Comparison of ENCODE assay signal across 23 mouse cellular contexts in genomic region chr3:96228828-96229227, GRCm38 (mm10). TPM values are rescaled to one million over a fixed set of nuclear protein-coding genes. Genes with fewer than 3 reads are reported as not detected.
A peak's percentile ranks its signal among the peaks of the same experiment; 100 is the strongest.
DNase-seq lines count a peak whose midpoint lies in the region.
"Had no signal": no experiment of that assay in that cellular context is flagged by ENCODE, and none has a peak within 500 bp of the region (broad histone marks: within the 10 kb centered on the region; RNA-seq: fewer than 3 reads in every experiment).

No protein-coding gene starts in this region.

- no peak overlapping the region for H3K4me3 ChIP-seq in macrophage (ENCODE audit: inconsistent target)
- H3K4me3 ChIP-seq: embryonic facial prominence, embryonic 12.5 days; embryonic facial prominence, embryonic 15.5 days; gastrocnemius, adult 2 months; hindbrain, embryonic 10.5 days; hindbrain, embryonic 13.5 days; intestine, embryonic 15.5 days had no signal

- H3K36me3 ChIP-seq in macrophage (ENCODE audit: inconsistent target) = no peaks in the 10 kb centered on the region
- H3K36me3 ChIP-seq: embryonic facial prominence, embryonic 12.5 days; embryonic facial prominence, embryonic 15.5 days; G1E; hindbrain, embryonic 10.5 days; hindbrain, embryonic 13.5 days; intestine, embryonic 15.5 days had no signal

- intact Hi-C loops in heart, postnatal 14 days (cut with DNase I) = no loop called here

- peaks cover 23% of the 10 kb centered on the region for H3K79me2 ChIP-seq in macrophage (ENCODE audit: inconsistent target)

- H3K27ac ChIP-seq in macrophage = peak overlapping the region; percentile 94
- H3K27ac ChIP-seq: embryonic facial prominence, embryonic 12.5 days; embryonic facial prominence, embryonic 15.5 days; gastrocnemius, adult 2 months; hindbrain, embryonic 10.5 days; hindbrain, embryonic 13.5 days; intestine, embryonic 15.5 days had no signal

- DNase-seq in adrenal gland, adult (ENCODE audit: inconsistent age in 2 of 2, low spot score in 1 of 2) = peak; percentile 51 to 80
- no peak for DNase-seq in adrenal gland, adult 18-20 months (ENCODE audit: low spot score in 2 of 2)
- peak; percentile 48 to 51 for DNase-seq in adrenal gland, postnatal 36 days
- DNase-seq in adrenal gland, adult 8-10 months = no peak
- no peak for DNase-seq in heart, postnatal 14 days
- DNase-seq: cerebellum, adult 2 months; cerebellum, adult 9-11 months; cerebellum, postnatal 25 days; forebrain, postnatal 0 days; gastrocnemius, adult 2 months; gastrocnemius, postnatal 14 days; heart, postnatal 36 days; kidney, adult 2 months had no signal

- 77% methylated on average over 2 of the region's 2 CpGs for WGBS in macrophage (ENCODE audit: missing documents)

RNA-seq across cellular contexts. Expression of gene Hist2h2be, which starts 7.9 kb away (rescaled TPM):
- 10 to 100 TPM; 17.3 to 19.9 TPM for total RNA-seq in adrenal gland, adult 18-20 months (2021)
- total RNA-seq in adrenal gland, postnatal 36 days (2021) = 10 to 100 TPM; 16.3 to 17.9 TPM
- 10 to 100 TPM; 13.8 to 27.3 (median 25.2) TPM for total RNA-seq in adrenal gland, adult 8-10 months (2022)
- total RNA-seq in macrophage (2018; cell fraction: chromatin; rRNA removed) = 10 to 100 TPM in 6 of 26 experiments, 1 to 10 TPM in 14, under 1 TPM in 5, not detected in 1; 0.31 to 20.2 (median 2.9) TPM
- 10 to 100 TPM in 2 of 26 experiments, 1 to 10 TPM in 24; 4.6 to 10.5 (median 6.7) TPM for total RNA-seq in macrophage (2018; cell fraction: cytosol; rRNA removed)
- total RNA-seq in macrophage (2018; cell fraction: nucleus; rRNA removed) = 10 to 100 TPM in 9 of 26 experiments, 1 to 10 TPM in 16, under 1 TPM in 1; 0.82 to 40.9 (median 7.9) TPM
- 5.7 to 13.3 TPM (median 6.8 TPM) in 3 replicates for polyA plus RNA-seq in macrophage (2018)
- total RNA-seq in heart, postnatal 14 days (2021) = 1 to 10 TPM; 6.9 to 7.7 TPM

RNA-seq across cellular contexts. Expression of gene Hist2h2ac, which starts 8.1 kb away (rescaled TPM):
- total RNA-seq in adrenal gland, adult 18-20 months (2021) = 10 to 100 TPM; 37.8 to 39.8 TPM
- total RNA-seq in adrenal gland, postnatal 36 days (2021) = 10 to 100 TPM; 60.6 to 68.7 TPM
- 10 to 100 TPM; 53.1 to 90.6 (median 58.9) TPM for total RNA-seq in adrenal gland, adult 8-10 months (2022)
- 100 to 1,000 TPM in 3 of 26 experiments, 10 to 100 TPM in 22, 1 to 10 TPM in 1; 8.5 to 162 (median 33.3) TPM for total RNA-seq in macrophage (2018; cell fraction: chromatin; rRNA removed)
- total RNA-seq in macrophage (2018; cell fraction: cytosol; rRNA removed) = 100 to 1,000 TPM in 1 of 26 experiments, 10 to 100 TPM in 24, 1 to 10 TPM in 1; 8.8 to 103 (median 28.1) TPM
- 100 to 1,000 TPM in 4 of 26 experiments, 10 to 100 TPM in 20, 1 to 10 TPM in 2; 7.5 to 119 (median 24.2) TPM for total RNA-seq in macrophage (2018; cell fraction: nucleus; rRNA removed)
- polyA plus RNA-seq in macrophage (2018) = not detected in 3 replicates
- 10 to 100 TPM; 47.6 to 77.3 TPM for total RNA-seq in heart, postnatal 14 days (2021)

RNA-seq across cellular contexts. Expression of gene Hist2h2ab, which starts 9.2 kb away (rescaled TPM):
- total RNA-seq in adrenal gland, adult 18-20 months (2021) = 1 to 10 TPM; 4.9 to 5.1 TPM
- total RNA-seq in adrenal gland, postnatal 36 days (2021) = 1 to 10 TPM; 7.1 to 8.0 TPM
- total RNA-seq in adrenal gland, adult 8-10 months (2022) = 1 to 10 TPM; 4.8 to 9.2 (median 9.0) TPM
- 1 to 10 TPM in 10 of 26 experiments, not detected in 16; 3.3 to 9.5 (median 4.8) TPM for total RNA-seq in macrophage (2018; cell fraction: chromatin; rRNA removed)
- 1 to 10 TPM in 22 of 26 experiments, under 1 TPM in 3, not detected in 1; 0.75 to 6.4 (median 2.1) TPM for total RNA-seq in macrophage (2018; cell fraction: cytosol; rRNA removed)
- total RNA-seq in macrophage (2018; cell fraction: nucleus; rRNA removed) = 1 to 10 TPM in 16 of 26 experiments, not detected in 10; 2.0 to 9.6 (median 4.5) TPM
- not detected in 3 replicates for polyA plus RNA-seq in macrophage (2018)
- 1 to 10 TPM; 4.4 to 5.2 TPM for total RNA-seq in heart, postnatal 14 days (2021)
- polyA plus RNA-seq: embryonic facial prominence, embryonic 15.5 days; forebrain, postnatal 0 days; heart, embryonic 11.5 days; heart, postnatal 0 days; hindbrain, embryonic 10.5 days; hindbrain, embryonic 13.5 days; hindbrain, embryonic 16.5 days had no signal

RNA-seq across cellular contexts. Expression of gene Bola1, which starts 9.3 kb away (rescaled TPM):
- total RNA-seq in adrenal gland, adult 18-20 months (2021) = 10 to 100 TPM; 30.3 to 35.8 TPM
- total RNA-seq in adrenal gland, postnatal 36 days (2021) = 10 to 100 TPM; 26.8 to 41.2 TPM
- total RNA-seq in adrenal gland, adult 8-10 months (2022) = 10 to 100 TPM; 24.2 to 48.0 (median 33.0) TPM
- total RNA-seq in macrophage (2018; cell fraction: chromatin; rRNA removed) = 1 to 10 TPM in 9 of 26 experiments, not detected in 17; 1.0 to 4.6 (median 3.0) TPM
- total RNA-seq in macrophage (2018; cell fraction: cytosol; rRNA removed) = 10 to 100 TPM in 21 of 26 experiments, 1 to 10 TPM in 5; 7.3 to 20.6 (median 13.0) TPM
- total RNA-seq in macrophage (2018; cell fraction: nucleus; rRNA removed) = 1 to 10 TPM in 21 of 26 experiments, under 1 TPM in 1, not detected in 4; 0.85 to 9.4 (median 2.4) TPM
- 5.3 to 18.4 TPM (median 17.6 TPM) in 3 replicates for polyA plus RNA-seq in macrophage (2018)
- total RNA-seq in heart, postnatal 14 days (2021) = 10 to 100 TPM; 17.5 to 18.2 TPM

RNA-seq across cellular contexts. Expression of gene Hist2h3c2, which starts 10.1 kb away (rescaled TPM):
- 10 to 100 TPM; 17.4 to 18.8 TPM for total RNA-seq in adrenal gland, adult 18-20 months (2021)
- total RNA-seq in adrenal gland, postnatal 36 days (2021) = 10 to 100 TPM; 23.8 to 30.2 TPM
- 10 to 100 TPM; 13.0 to 27.9 (median 18.2) TPM for total RNA-seq in adrenal gland, adult 8-10 months (2022)
- total RNA-seq in macrophage (2018; cell fraction: chromatin; rRNA removed) = 10 to 100 TPM in 1 of 26 experiments, 1 to 10 TPM in 17, not detected in 8; 1.0 to 20.9 (median 3.0) TPM
- total RNA-seq in macrophage (2018; cell fraction: cytosol; rRNA removed) = 10 to 100 TPM in 12 of 26 experiments, 1 to 10 TPM in 14; 4.0 to 26.3 (median 8.5) TPM
- total RNA-seq in macrophage (2018; cell fraction: nucleus; rRNA removed) = 10 to 100 TPM in 3 of 26 experiments, 1 to 10 TPM in 20, under 1 TPM in 2, not detected in 1; 0.63 to 20.6 (median 3.2) TPM
- 2.4 to 4.9 TPM (median 3.8 TPM) in 3 replicates for polyA plus RNA-seq in macrophage (2018)
- 10 to 100 TPM; 22.1 to 48.5 TPM for total RNA-seq in heart, postnatal 14 days (2021)

Comparison
In these comparisons a context has a peak if more than half of its experiments do, and no peak if none do; other contexts are left out.
1. DNase-seq: peak in adrenal gland, adult (2 of 2) and adrenal gland, postnatal 36 days (2 of 2); none in adrenal gland, adult 18-20 months (0 of 2), adrenal gland, adult 8-10 months (single experiment) and heart, postnatal 14 days (0 of 2).